Mouse (Mus musculus): ENCODE data around the gene Cdrt4.

The Cdrt4 gene

GRCm38 (mm10) chr11:62997039-62997717 is 46.2 kb downstream of the Cdrt4 start:
- DNase-seq, result peak; percentile 48

- peak; percentile 14 for DNase-seq
Observed at GRCm38 (mm10) chr11:62997718-62998281, 46.8 kb downstream of the Cdrt4 start.

DNA sequence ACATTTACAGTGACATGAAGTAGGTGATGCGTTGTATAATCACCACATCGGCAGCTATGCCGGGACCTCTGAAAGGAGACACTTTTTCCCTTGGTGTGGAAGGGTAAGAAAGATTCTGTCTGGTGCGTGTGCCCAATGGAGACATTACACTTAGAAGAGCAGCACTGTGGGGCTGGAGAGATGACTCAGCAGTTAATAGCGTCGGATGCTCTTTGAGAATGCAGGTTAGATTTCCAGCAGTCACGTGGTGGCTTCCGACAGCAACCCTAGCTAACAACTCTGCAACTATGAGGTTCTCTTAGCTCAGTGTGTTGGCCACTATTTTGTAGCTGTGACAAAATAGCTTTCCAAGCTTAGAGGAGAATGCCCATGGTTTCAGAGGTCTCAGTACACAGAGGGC is 49.1 kb downstream of the Cdrt4 start:
- no peak for DNase-seq

DNA sequence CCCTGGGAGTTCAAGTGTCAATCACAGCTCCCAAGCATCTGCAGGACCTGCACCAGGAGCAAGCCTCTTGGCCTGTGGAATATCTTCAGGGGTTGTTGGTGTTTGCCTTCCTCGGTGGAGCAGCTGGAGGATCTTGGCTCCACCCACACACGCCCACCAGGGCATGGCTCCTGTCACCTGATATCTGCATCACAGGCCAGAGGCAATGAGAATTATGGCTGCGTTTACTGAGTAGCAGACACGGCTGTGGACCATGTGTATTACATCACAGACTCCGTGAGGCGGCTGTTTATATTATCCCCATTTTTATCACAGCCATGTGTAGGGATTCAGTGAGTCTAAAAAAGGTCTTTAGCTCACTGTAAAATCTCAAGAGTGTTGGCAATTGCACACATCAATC is 53.6 kb downstream of the Cdrt4 start:
- no peak for DNase-seq

DNA sequence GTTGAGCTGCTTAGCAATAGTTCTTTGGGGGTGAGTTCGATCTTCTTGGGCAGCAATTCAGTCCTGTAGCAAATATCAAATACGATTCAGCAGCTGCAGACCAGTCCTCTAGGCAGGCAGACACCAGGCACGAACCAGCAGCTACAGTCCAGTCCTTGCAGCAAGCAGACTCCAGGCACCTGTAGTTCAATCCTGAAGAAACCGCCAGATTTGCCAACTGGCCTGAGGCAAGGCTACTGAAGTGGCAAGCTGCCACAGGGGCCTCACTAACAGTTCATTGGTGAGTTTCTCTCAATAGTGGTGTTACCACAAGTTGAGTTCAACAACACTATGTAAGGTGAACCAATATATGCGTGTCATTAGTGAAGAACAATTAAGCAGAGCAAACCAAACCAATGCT is 56.4 kb downstream of the Cdrt4 start:
- no peak for DNase-seq

- DNase-seq, result no peak
Observed at GRCm38 (mm10) chr11:63008004-63008403, 57.0 kb downstream of the Cdrt4 start.

DNA sequence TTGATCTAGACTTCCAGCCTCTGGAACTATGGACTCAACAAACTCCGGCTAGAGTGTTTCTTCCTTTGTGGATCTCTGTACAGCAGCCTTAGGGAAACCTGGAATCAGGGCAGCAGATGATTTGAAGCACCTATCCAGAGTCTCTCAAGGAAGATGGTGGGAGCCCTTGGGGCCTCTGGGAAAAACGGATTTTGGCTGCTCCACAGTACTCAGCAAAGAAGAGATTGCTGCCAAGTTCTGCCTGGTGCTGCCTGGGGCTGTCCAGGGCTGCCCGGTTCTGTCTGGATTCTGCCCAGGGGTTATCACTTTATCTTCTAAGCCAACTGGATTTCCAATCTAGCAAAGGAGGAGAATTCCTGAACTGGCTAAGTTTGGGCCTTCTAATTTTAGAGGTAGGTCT is 58.8 kb downstream of the Cdrt4 start:
- DNase-seq, result no peak

DNA sequence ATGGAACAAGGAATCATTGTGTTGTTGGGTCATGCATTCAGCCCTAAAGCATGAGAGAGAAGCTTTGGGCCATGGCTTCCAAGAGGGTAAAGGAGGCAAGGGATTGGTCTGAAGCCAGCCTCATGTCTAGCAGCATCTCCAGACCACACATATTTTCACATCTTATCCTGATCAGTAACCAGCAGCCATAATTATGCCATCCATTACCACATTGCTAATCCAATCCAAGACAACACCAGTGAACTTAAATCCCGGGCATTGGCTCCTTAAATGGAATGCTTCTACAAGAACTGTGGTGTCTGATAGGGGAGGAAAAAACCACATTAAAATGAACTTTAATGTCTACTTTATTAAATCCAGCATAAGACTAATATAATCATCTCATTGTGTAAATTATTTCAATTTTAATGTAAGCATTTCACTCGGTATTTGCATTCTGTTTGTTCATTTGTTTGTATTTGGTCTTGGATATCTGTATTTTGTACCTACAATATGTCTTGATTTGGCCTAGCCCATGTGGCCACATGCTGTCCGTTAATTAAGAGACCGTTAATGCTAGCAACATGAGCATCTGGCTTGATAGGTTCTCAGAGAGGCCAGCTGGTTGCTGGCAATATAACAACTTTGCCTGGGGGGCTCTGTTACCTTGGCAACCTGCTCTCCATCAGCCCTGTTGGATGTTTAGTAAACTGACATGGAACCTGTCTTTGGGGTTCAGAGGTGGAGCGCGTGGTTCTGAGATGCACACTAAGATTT is 66.5 kb downstream of the Cdrt4 start:
- no peak for DNase-seq

- no peak for DNase-seq
Observed at GRCm38 (mm10) chr11:63018083-63018622, 67.2 kb downstream of the Cdrt4 start.

- no peak for DNase-seq
Observed at GRCm38 (mm10) chr11:63020633-63021032, 69.6 kb downstream of the Cdrt4 start.

DNA sequence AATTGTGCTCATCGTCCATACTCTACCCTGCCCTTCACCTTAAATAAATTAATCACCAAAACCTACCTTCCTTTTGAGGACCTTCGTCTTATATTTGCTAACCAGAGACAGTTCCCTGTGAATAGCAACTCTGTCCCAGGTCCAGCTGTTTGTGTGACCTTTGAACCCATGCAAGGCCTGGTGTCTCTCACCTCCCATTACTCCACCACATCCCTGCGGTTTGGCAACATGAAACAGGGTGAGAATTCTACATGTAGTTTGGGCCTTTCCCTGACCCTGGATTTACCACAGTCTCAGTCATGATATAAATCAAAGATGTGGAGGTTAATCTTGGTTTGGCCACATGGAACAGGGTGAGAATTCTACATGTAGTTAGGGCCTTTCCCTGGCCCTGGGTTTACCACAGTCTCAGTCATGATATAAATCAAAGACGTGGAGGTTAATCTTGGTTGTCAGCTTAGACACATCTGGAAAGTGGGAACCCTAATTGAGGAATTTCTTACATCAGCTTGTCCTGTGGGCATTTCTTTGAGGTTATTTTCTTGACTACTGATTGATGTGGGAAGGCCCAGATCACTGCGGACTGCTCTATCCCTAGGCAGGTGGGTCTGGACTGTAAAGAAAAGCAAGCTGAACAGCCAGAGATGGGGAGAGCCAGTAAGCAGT is 70.3 kb downstream of the Cdrt4 start:
- no peak for DNase-seq

- DNase-seq, result no peak
Observed at GRCm38 (mm10) chr11:63023461-63023860, 72.5 kb downstream of the Cdrt4 start.

GRCm38 (mm10) chr11:63024136-63024535 is 73.1 kb downstream of the Cdrt4 start:
- no peak for DNase-seq

GRCm38 (mm10) chr11:63025476-63025875 is 74.5 kb downstream of the Cdrt4 start:
- no peak for DNase-seq

GRCm38 (mm10) chr11:63026651-63027141 is 75.7 kb downstream of the Cdrt4 start:
- peak; percentile 78 for DNase-seq

- DNase-seq, result no peak
Observed at GRCm38 (mm10) chr11:63028131-63028530, 77.1 kb downstream of the Cdrt4 start.

DNA sequence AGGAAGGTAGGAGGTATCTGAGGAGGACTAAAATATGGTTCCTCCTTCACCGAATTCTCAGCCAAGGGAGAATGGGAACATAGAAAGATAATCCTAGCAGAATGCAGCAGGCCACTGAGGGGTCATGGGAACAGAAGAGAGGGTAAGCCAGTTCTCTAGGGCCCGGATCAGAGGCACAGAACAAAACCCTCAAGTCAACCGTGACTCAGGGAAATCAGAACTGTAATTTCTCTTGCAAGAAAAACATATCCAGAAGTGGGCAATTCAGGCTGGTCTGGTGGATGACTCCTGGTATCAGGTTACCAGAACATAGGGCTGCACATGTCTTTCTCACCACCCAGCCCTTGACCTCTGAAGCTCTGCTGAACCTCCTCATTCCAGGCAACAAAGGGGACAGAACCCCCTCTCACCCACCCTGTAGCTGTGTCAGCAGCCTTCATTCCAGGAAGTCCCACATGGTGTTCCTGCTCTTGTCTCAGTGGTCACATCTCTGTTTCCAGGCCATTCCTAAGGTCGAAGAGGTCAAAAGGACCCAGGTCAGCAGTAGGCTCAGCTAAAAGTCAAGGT is 78.2 kb downstream of the Cdrt4 start:
- no peak for DNase-seq

DNA sequence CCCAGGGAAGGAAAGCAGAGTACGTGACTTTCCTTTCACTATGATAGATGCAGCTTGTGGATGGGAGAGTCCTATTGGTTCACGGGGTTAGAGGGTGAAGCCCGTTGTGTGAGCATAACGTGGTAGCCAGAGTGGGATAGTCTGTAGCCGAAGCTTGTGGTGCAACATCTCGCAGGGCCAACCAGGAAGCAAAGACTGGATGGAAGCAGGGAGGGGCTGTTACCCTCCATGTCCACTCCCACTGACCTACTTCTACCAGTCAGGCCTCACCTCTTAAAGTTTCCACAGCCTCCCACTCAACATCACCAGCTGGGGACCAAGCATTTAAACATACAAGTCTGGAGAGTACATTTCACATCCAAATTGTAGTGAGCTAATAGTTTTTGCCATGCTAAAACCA is 78.7 kb downstream of the Cdrt4 start:
- no peak for DNase-seq

DNA sequence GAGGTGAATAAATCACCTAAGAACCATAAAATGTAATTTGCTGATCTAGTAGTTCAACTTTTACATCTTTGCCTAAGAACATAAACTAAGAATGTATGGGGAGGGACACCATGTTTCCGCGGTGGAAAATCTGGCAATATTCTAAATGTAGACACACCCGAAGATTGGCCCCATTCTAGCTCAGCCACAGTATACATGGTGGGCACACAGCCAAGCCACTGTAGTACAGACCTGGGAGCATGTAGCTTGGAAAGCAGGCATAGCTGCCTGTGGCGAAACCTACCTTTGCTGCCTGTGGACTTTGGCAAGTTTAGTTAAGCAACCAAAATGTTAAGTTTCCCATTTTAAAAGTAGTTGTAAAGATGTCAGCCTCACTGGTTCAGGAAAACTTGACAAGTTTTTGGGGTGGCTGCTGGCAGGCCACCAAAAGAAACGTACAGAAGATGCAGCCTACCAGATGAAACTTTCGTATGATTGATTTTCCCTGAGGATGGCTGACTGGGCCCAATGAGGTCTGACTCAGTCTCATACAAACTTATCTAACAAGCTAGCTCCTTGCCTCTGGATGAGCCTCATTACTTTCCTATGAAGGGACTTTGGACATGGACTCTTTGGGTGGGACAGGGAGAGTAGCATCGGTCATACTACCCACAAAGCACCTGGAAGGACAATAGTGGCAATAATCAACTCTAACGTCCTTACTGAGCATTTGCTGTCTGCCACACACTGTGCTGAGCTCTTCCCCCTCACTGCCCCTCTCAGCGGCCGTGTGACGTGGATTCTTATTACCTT is 84.6 kb downstream of the Cdrt4 start:
- DNase-seq, result no peak

- DNase-seq, result no peak
Observed at GRCm38 (mm10) chr11:63040002-63040661, 89.1 kb downstream of the Cdrt4 start.
